20 mouse cellular contexts compared by ENCODE assay signal in genomic region chr7:138942301-138942700, GRCm38 (mm10). TPM values are rescaled to one million over a fixed set of nuclear protein-coding genes. Genes with fewer than 3 reads are reported as not detected.
DNase-seq lines count a peak whose midpoint lies in the region; ATAC-seq and TF ChIP-seq lines count a peak whose summit lies in the region.
"Had no signal": no experiment of that assay in that cellular context is flagged by ENCODE, and none has a peak within 500 bp of the region (broad histone marks: within the 10 kb centered on the region; RNA-seq: fewer than 3 reads in every experiment).

No protein-coding gene starts in this region.

- no peaks in the 10 kb centered on the region for H3K4me1 ChIP-seq in forebrain, postnatal 0 days (ENCODE audit: insufficient read depth)
- H3K4me1 ChIP-seq in forebrain, embryonic 10.5 days, result peaks cover 13% of the 10 kb centered on the region
- H3K4me1 ChIP-seq in cortical plate, adult 2 months (ENCODE audit: control insufficient read depth, insufficient read depth, low read length), result peaks cover 3% of the 10 kb centered on the region; the same call in 1 of the 2 replicates
- H3K4me1 ChIP-seq in lung, adult 2 months (ENCODE audit: control insufficient read depth, insufficient read depth, low read length), result no peaks in the 10 kb centered on the region

- no peak overlapping the region for H3K9ac ChIP-seq in forebrain, postnatal 0 days
- H3K9ac ChIP-seq: embryonic facial prominence, embryonic 12.5 days; forebrain, embryonic 12.5 days; heart, embryonic 13.5 days; hindbrain, embryonic 12.5 days had no signal

- ATAC-seq in forebrain, postnatal 0 days, result no peak
- ATAC-seq: activated CD4-positive, CD25-positive, alpha-beta regulatory T cell, adult 4 months; intestine, embryonic 16.5 days; Patski had no signal

- intact Hi-C loops in left cerebral cortex, adult 2 months (cut with DNase I), result no loop called here

- H3K4me2 ChIP-seq in forebrain, postnatal 0 days (ENCODE audit: low read depth), result peak overlapping the region; percentile 83
- H3K4me2 ChIP-seq: embryonic facial prominence, embryonic 12.5 days; forebrain, embryonic 12.5 days had no signal

- peak; percentile 23 for DNase-seq in adrenal gland, postnatal 25 days
- no peak for DNase-seq in adrenal gland, postnatal 14 days
- no peak for DNase-seq in forebrain, postnatal 0 days
- no peak for DNase-seq in forebrain, embryonic 10.5 days (ENCODE audit: extremely low spot score, low spot score)
- DNase-seq in left cerebral cortex, adult 2 months (ENCODE audit: extremely low spot score in 1 of 2, low spot score in 2 of 2), result no peak
- DNase-seq in left cerebral cortex, adult 11 months (ENCODE audit: low spot score), result no peak
- no peak for DNase-seq in lung, adult 2 months
- DNase-seq: gastrocnemius, postnatal 36 days; heart, postnatal 36 days; kidney, adult 2 months had no signal

- no peaks in the 10 kb centered on the region for H3K36me3 ChIP-seq in forebrain, postnatal 0 days (ENCODE audit: insufficient read depth)
- no peaks in the 10 kb centered on the region for H3K36me3 ChIP-seq in forebrain, embryonic 10.5 days (replicated peaks)
- H3K36me3 ChIP-seq: embryonic facial prominence, embryonic 12.5 days; forebrain, embryonic 12.5 days; heart, embryonic 13.5 days; hindbrain, embryonic 12.5 days had no signal

- no peak for TF ChIP-seq POLR2A in cortical plate, adult 2 months (IDR thresholded peaks at IDR 0.05; ENCODE audit: extremely low read depth, insufficient read depth, low read length)
- TF ChIP-seq POLR2A in lung, adult 2 months (IDR thresholded peaks at IDR 0.05; ENCODE audit: borderline replicate concordance, extremely low read depth, low read depth, low read length), result no peak

- H3K9me3 ChIP-seq in forebrain, postnatal 0 days (ENCODE audit: low read length), result no peaks in the 10 kb centered on the region
- no peaks in the 10 kb centered on the region for H3K9me3 ChIP-seq in forebrain, embryonic 10.5 days
- H3K9me3 ChIP-seq: embryonic facial prominence, embryonic 12.5 days; forebrain, embryonic 12.5 days; heart, embryonic 13.5 days; hindbrain, embryonic 12.5 days had no signal

- no peak overlapping the region for H3K4me3 ChIP-seq in forebrain, postnatal 0 days (ENCODE audit: low read depth, low read length)
- no peak overlapping the region for H3K4me3 ChIP-seq in forebrain, embryonic 10.5 days
- H3K4me3 ChIP-seq in left cerebral cortex, adult 2 months, result peak overlapping the region; percentile 52; the same call in 1 of the 2 replicates
- peak overlapping the region; percentile 94 for H3K4me3 ChIP-seq in cortical plate, adult 2 months (ENCODE audit: insufficient read depth, low read length)
- no peak overlapping the region for H3K4me3 ChIP-seq in lung, adult 2 months (replicated peaks; ENCODE audit: extremely low read depth, low read depth, low read length)
- H3K4me3 ChIP-seq: embryonic facial prominence, embryonic 12.5 days; forebrain, embryonic 12.5 days; hindbrain, embryonic 12.5 days had no signal

- H3K27me3 ChIP-seq in forebrain, postnatal 0 days (ENCODE audit: insufficient read depth, low read length), result peaks cover 9% of the 10 kb centered on the region
- H3K27me3 ChIP-seq in forebrain, embryonic 10.5 days (ENCODE audit: poor library complexity, severe bottlenecking), result peaks cover 78% of the 10 kb centered on the region

- H3K27ac ChIP-seq in forebrain, postnatal 0 days (ENCODE audit: low read depth, low read length), result 0 out of 2 replicates have a peak overlapping the region, but pooled peaks have one; percentile 86
- no peak overlapping the region for H3K27ac ChIP-seq in forebrain, embryonic 10.5 days
- peak overlapping the region; percentile 99 for H3K27ac ChIP-seq in left cerebral cortex, adult 2 months
- peak overlapping the region; percentile 99; the same call in 1 of the 2 replicates for H3K27ac ChIP-seq in cortical plate, adult 2 months (ENCODE audit: insufficient read depth, low read length)
- H3K27ac ChIP-seq: embryonic facial prominence, embryonic 12.5 days; forebrain, embryonic 12.5 days; heart, embryonic 13.5 days; hindbrain, embryonic 12.5 days had no signal

- WGBS in forebrain, postnatal 0 days, result 82% methylated on average over 1 of the region's 1 CpGs
- 88% methylated on average over 1 of the region's 1 CpGs for WGBS in forebrain, embryonic 10.5 days
- 74% methylated on average over 1 of the region's 1 CpGs for WGBS in lung, adult 2 months

- TF ChIP-seq CTCF in forebrain, postnatal 0 days (IDR thresholded peaks at IDR 0.05; ENCODE audit: low read depth), result no peak
- TF ChIP-seq CTCF in left cerebral cortex, adult 2 months (IDR thresholded peaks at IDR 0.05), result no peak
- no peak for TF ChIP-seq CTCF in cortical plate, adult 2 months (IDR thresholded peaks at IDR 0.05; ENCODE audit: extremely low read depth, insufficient read depth, low read length)
- TF ChIP-seq CTCF in lung, adult 2 months (IDR thresholded peaks at IDR 0.05; ENCODE audit: insufficient read depth, low read length), result no peak

RNA-seq across cellular contexts. Expression of gene Jakmip3, which starts 1.8 kb away (rescaled TPM):
- 9.2 and 14.1 TPM in 2 replicates for total RNA-seq in adrenal gland, postnatal 25 days (2021)
- 3.9 and 4.7 TPM in 2 replicates for total RNA-seq in adrenal gland, postnatal 14 days (2021)
- 13.9 and 15.8 TPM in 2 replicates for total RNA-seq in forebrain, postnatal 0 days (2014; rRNA removed)
- 3.1 and 5.7 TPM in 2 replicates for polyA plus RNA-seq in forebrain, postnatal 0 days (2015; fragmentation: Nextera tagmentation; extraction: Ambion mirVana)
- polyA plus RNA-seq in forebrain, embryonic 10.5 days (2016; fragmentation: Nextera tagmentation; extraction: Ambion mirVana), result 0.43 and 0.47 TPM in 2 replicates
- 10 to 100 TPM; 54.0 to 54.7 TPM for total RNA-seq in left cerebral cortex, adult 2 months (2021)
- 49.2 and 50.2 TPM in 2 replicates for polyA plus RNA-seq in cortical plate, adult 2 months (2012; rRNA removed)
- 0.06 TPM in 1 of 2 replicates, not detected in the other for polyA plus RNA-seq in lung, adult 2 months (2012; rRNA removed)
- total RNA-seq: CH12.LX; gastrocnemius, postnatal 36 days had no signal
- polyA plus RNA-seq: activated CD4-positive, CD25-positive, alpha-beta regulatory T cell, adult 4 months; heart, embryonic 13.5 days; heart, postnatal 0 days; Patski had no signal

RNA-seq across cellular contexts. Expression of gene Bnip3, which starts 33.0 kb away (rescaled TPM):
- total RNA-seq in adrenal gland, postnatal 25 days (2021), result 183 and 265 TPM in 2 replicates
- 233 and 293 TPM in 2 replicates for total RNA-seq in adrenal gland, postnatal 14 days (2021)
- 145 TPM in 2 replicates for total RNA-seq in forebrain, postnatal 0 days (2014; rRNA removed)
- polyA plus RNA-seq in forebrain, postnatal 0 days (2015; fragmentation: Nextera tagmentation; extraction: Ambion mirVana), result 98.8 and 108 TPM in 2 replicates
- polyA plus RNA-seq in forebrain, embryonic 10.5 days (2016; fragmentation: Nextera tagmentation; extraction: Ambion mirVana), result 111 and 127 TPM in 2 replicates
- total RNA-seq in left cerebral cortex, adult 2 months (2021), result 100 to 1,000 TPM; 128 to 136 TPM
- polyA plus RNA-seq in cortical plate, adult 2 months (2012; rRNA removed), result 99.4 and 105 TPM in 2 replicates
- 20.1 and 21.5 TPM in 2 replicates for polyA plus RNA-seq in lung, adult 2 months (2012; rRNA removed)

Comparison
In these comparisons a context has a peak if more than half of its experiments do, and no peak if none do; other contexts are left out.
1. H3K4me3 ChIP-seq: peak in left cerebral cortex, adult 2 months (single experiment) and cortical plate, adult 2 months (single experiment); none in forebrain, postnatal 0 days (single experiment), forebrain, embryonic 10.5 days (single experiment) and lung, adult 2 months (single experiment).